Mouse (Mus musculus) lung, postnatal 0 days (tissue): ENCODE data around the gene Arhgap22.

ENCODE experiments used
- CTCF ChIP-seq: IDR thresholded peaks from 2 replicates; pipeline ENCODE4 v1.5.1; 2016; ENCODE audit warnings: antibody characterized with exemption, mild to moderate bottlenecking
- EP300 ChIP-seq: IDR thresholded peaks from 2 replicates; pipeline ENCODE4 v1.6.1; 2016; ENCODE audit warnings: antibody characterized with exemption, mild to moderate bottlenecking, control low read depth

DNA sequence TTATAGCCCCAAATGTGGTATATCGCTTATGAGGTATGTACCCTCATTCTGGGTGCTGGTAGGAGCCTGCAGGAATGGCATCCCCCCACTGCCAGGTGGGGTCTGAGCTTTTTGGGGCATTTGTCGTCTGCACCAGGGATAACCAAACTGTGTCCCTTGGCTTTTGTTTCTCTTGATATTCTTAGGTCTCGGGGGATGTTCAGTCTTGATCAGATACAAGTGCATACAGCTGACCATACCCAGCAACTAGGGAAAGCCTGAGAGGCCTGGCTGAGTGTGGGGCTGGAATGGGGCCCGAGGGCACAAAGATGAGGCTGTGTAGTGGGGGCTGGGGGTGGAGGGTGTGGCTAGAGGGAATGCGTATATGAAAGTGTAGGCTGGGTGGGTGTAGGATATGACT, 149.8 kb downstream of the Arhgap22 start:
- TF ChIP-seq CTCF: no peak
- TF ChIP-seq EP300: no peak
